Comparison of ENCODE assay signal across 10 mouse cellular contexts in genomic region chr5:44552121-44552520, GRCm38 (mm10).
DNase-seq lines count a peak whose midpoint lies in the region; ATAC-seq and TF ChIP-seq lines count a peak whose summit lies in the region.
"Had no signal": no experiment of that assay in that cellular context is flagged by ENCODE, and none has a peak within 500 bp of the region (broad histone marks: within the 10 kb centered on the region; RNA-seq: fewer than 3 reads in every experiment).

No protein-coding gene starts in this region.

- DNase-seq in embryonic facial prominence, embryonic 10.5 days (ENCODE audit: low spot score) = no peak
- DNase-seq in ovary, postnatal 36 days (ENCODE audit: low spot score) = peak; percentile 7
- DNase-seq in ovary, postnatal 14 days (ENCODE audit: low spot score) = no peak
- peak; percentile 41 for DNase-seq in kidney, postnatal 10 days
- DNase-seq in stomach, postnatal 0 days (ENCODE audit: low spot score) = no peak
- no peak for DNase-seq in hindbrain, postnatal 0 days (ENCODE audit: low spot score)
- DNase-seq: heart, postnatal 4 days had no signal

- H3K27me3 ChIP-seq in embryonic facial prominence, embryonic 13.5 days = no peaks in the 10 kb centered on the region
- no peaks in the 10 kb centered on the region for H3K27me3 ChIP-seq in embryonic facial prominence, embryonic 10.5 days (replicated peaks; ENCODE audit: low read depth, poor library complexity, severe bottlenecking)
- no peaks in the 10 kb centered on the region for H3K27me3 ChIP-seq in stomach, postnatal 0 days (ENCODE audit: control insufficient read depth, insufficient read depth, low read length)
- no peaks in the 10 kb centered on the region for H3K27me3 ChIP-seq in hindbrain, postnatal 0 days (ENCODE audit: insufficient read depth, low read length)

- H3K4me1 ChIP-seq in embryonic facial prominence, embryonic 13.5 days = peaks cover 12% of the 10 kb centered on the region; the same call in 1 of the 2 replicates
- H3K4me1 ChIP-seq in embryonic facial prominence, embryonic 10.5 days = peaks cover 16% of the 10 kb centered on the region
- no peaks in the 10 kb centered on the region for H3K4me1 ChIP-seq in stomach, postnatal 0 days (replicated peaks; ENCODE audit: control insufficient read depth, insufficient read depth)
- H3K4me1 ChIP-seq in hindbrain, postnatal 0 days (ENCODE audit: insufficient read depth, low read length) = no peaks in the 10 kb centered on the region
- H3K4me1 ChIP-seq: midbrain, embryonic 10.5 days had no signal

- WGBS in embryonic facial prominence, embryonic 13.5 days = 61% methylated on average over 8 of the region's 8 CpGs
- 92% methylated on average over 8 of the region's 8 CpGs for whole genome bisulfite sequencing in embryonic facial prominence, embryonic 10.5 days
- WGBS in stomach, postnatal 0 days = 71% methylated on average over 8 of the region's 8 CpGs
- WGBS in hindbrain, postnatal 0 days = 73% methylated on average over 8 of the region's 8 CpGs

- peak overlapping the region; percentile 27 for H3K4me2 ChIP-seq in embryonic facial prominence, embryonic 13.5 days
- peak overlapping the region; percentile 28; the same call in 1 of the 2 replicates for H3K4me2 ChIP-seq in stomach, postnatal 0 days (replicated peaks; ENCODE audit: low read depth)
- no peak overlapping the region for H3K4me2 ChIP-seq in hindbrain, postnatal 0 days (ENCODE audit: low read depth, low read length)

- H3K36me3 ChIP-seq in embryonic facial prominence, embryonic 13.5 days = no peaks in the 10 kb centered on the region
- H3K36me3 ChIP-seq in embryonic facial prominence, embryonic 10.5 days (replicated peaks) = 0 out of 2 replicates have a peak, but pooled peaks cover 4% of the 10 kb centered on the region
- no peaks in the 10 kb centered on the region for H3K36me3 ChIP-seq in stomach, postnatal 0 days (ENCODE audit: control insufficient read depth, insufficient read depth, low read length)
- no peaks in the 10 kb centered on the region for H3K36me3 ChIP-seq in hindbrain, postnatal 0 days (ENCODE audit: insufficient read depth, low read length)
- H3K36me3 ChIP-seq: midbrain, embryonic 10.5 days had no signal

- H3K4me3 ChIP-seq in embryonic facial prominence, embryonic 13.5 days = no peak overlapping the region
- H3K4me3 ChIP-seq in embryonic facial prominence, embryonic 10.5 days = no peak overlapping the region
- H3K4me3 ChIP-seq in stomach, postnatal 0 days (ENCODE audit: low read depth, low read length) = 0 out of 2 replicates have a peak overlapping the region, but pooled peaks have one; percentile 8
- H3K4me3 ChIP-seq in hindbrain, postnatal 0 days (ENCODE audit: low read length) = no peak overlapping the region
- H3K4me3 ChIP-seq: midbrain, embryonic 10.5 days had no signal

- peak overlapping the region; percentile 78 for H3K27ac ChIP-seq in embryonic facial prominence, embryonic 13.5 days
- no peak overlapping the region; the same call in 1 of the 2 replicates for H3K27ac ChIP-seq in embryonic facial prominence, embryonic 10.5 days (replicated peaks)
- no peak overlapping the region for H3K27ac ChIP-seq in stomach, postnatal 0 days (replicated peaks)
- H3K27ac ChIP-seq in hindbrain, postnatal 0 days = no peak overlapping the region
- H3K27ac ChIP-seq: midbrain, embryonic 10.5 days had no signal

- H3K9ac ChIP-seq in embryonic facial prominence, embryonic 13.5 days = no peak overlapping the region
- H3K9ac ChIP-seq in stomach, postnatal 0 days (ENCODE audit: low read length) = peak overlapping the region; percentile 5; the same call in 1 of the 2 replicates
- H3K9ac ChIP-seq in hindbrain, postnatal 0 days (replicated peaks; ENCODE audit: low read length) = no peak overlapping the region

- TF ChIP-seq EP300 in stomach, postnatal 0 days (optimal IDR thresholded peaks at IDR 0.05) = no peak

- TF ChIP-seq CTCF in stomach, postnatal 0 days (IDR thresholded peaks at IDR 0.05; ENCODE audit: low read depth) = no peak
- no peak for TF ChIP-seq CTCF in hindbrain, postnatal 0 days (IDR thresholded peaks at IDR 0.05; ENCODE audit: low read depth)

- no peaks in the 10 kb centered on the region for H3K9me3 ChIP-seq in embryonic facial prominence, embryonic 13.5 days
- H3K9me3 ChIP-seq in embryonic facial prominence, embryonic 10.5 days = no peaks in the 10 kb centered on the region
- H3K9me3 ChIP-seq in stomach, postnatal 0 days (ENCODE audit: control insufficient read depth, low read length) = no peaks in the 10 kb centered on the region
- no peaks in the 10 kb centered on the region for H3K9me3 ChIP-seq in hindbrain, postnatal 0 days (ENCODE audit: low read length)
- H3K9me3 ChIP-seq: midbrain, embryonic 10.5 days had no signal

- ATAC-seq in embryonic facial prominence, embryonic 13.5 days (ENCODE audit: insufficient number of reproducible peaks, insufficient read depth, low FRiP score, low TSS enrichment, low read depth) = no peak
- no peak for ATAC-seq in stomach, postnatal 0 days (ENCODE audit: low FRiP score, low TSS enrichment)
- ATAC-seq in hindbrain, postnatal 0 days = no peak
- no peak for ATAC-seq in monocyte, adult 5-6 weeks (replicated peaks; ENCODE audit: insufficient number of reproducible peaks, low FRiP score, low TSS enrichment, poor library complexity, severe bottlenecking)

Comparison
In these comparisons a context has a peak if more than half of its experiments do, and no peak if none do; other contexts are left out.
1. DNase-seq: peak in ovary, postnatal 36 days (single experiment) and kidney, postnatal 10 days (single experiment); none in embryonic facial prominence, embryonic 10.5 days (single experiment), ovary, postnatal 14 days (single experiment), stomach, postnatal 0 days (single experiment) and hindbrain, postnatal 0 days (single experiment).